Mouse (Mus musculus): Measurements from ENCODE around the gene Ssr2. TPM values are rescaled to one million over a fixed set of nuclear protein-coding genes. Genes with fewer than 3 reads are reported as not detected.

Ssr2 gene
- polyA plus RNA-seq, 1 experiment from 2014 or later: 294 TPM

GRCm38 (mm10) chr3:88622941-88623345, 47.3 kb downstream of the Ssr2 start:
- TF ChIP-seq CTCF (IDR thresholded peaks at IDR 0.05; ENCODE audit: low read depth): no peak
- WGBS: 0% methylated on average over 5 of the region's 6 CpGs
- DNase-seq (ENCODE audit: low spot score): peak; percentile 86
- Histone ChIP-seq H3K4me2 (ENCODE audit: low read length) (peak overlapping the region; percentile 69), H3K36me3 (ENCODE audit: insufficient read depth, low read length) (no peaks in the 10 kb centered on the region), H3K4me1 (replicated peaks; ENCODE audit: insufficient read depth, low read length) (peaks cover 43% of the 10 kb centered on the region), H3K27me3 (ENCODE audit: insufficient read depth, low read length) (no peaks in the 10 kb centered on the region), H3K27ac (peak overlapping the region; percentile 98), H3K9me3 (replicated peaks; ENCODE audit: low read length) (no peaks in the 10 kb centered on the region), H3K9ac (ENCODE audit: low read depth, low read length) (peak overlapping the region; percentile 86), H3K4me3 (replicated peaks; ENCODE audit: low read depth, low read length) (peak overlapping the region; percentile 72)
- ATAC-seq (replicated peaks; ENCODE audit: low FRiP score, low read depth): no peak

GRCm38 (mm10) chr3:88623346-88624135, 47.9 kb downstream of the Ssr2 start:
- Histone ChIP-seq H3K4me1 (replicated peaks; ENCODE audit: insufficient read depth, low read length) (peaks cover 41% of the 10 kb centered on the region), H3K9me3 (replicated peaks; ENCODE audit: low read length) (no peaks in the 10 kb centered on the region)
- TF ChIP-seq CTCF (IDR thresholded peaks at IDR 0.05; ENCODE audit: low read depth): no peak

GRCm38 (mm10) chr3:88624324-88624723, 48.6 kb downstream of the Ssr2 start:
- peak overlapping the region; percentile 98 for H3K27ac ChIP-seq
- no peak for TF ChIP-seq CTCF (IDR thresholded peaks at IDR 0.05; ENCODE audit: low read depth)
- H3K4me1 ChIP-seq (replicated peaks; ENCODE audit: insufficient read depth, low read length): peaks cover 46% of the 10 kb centered on the region
- 0 out of 2 replicates have a peak, but pooled peaks cover 4% of the 10 kb centered on the region for H3K36me3 ChIP-seq (ENCODE audit: insufficient read depth, low read length)
- H3K4me2 ChIP-seq (ENCODE audit: low read length): peak overlapping the region; percentile 69
- H3K9me3 ChIP-seq (replicated peaks; ENCODE audit: low read length): no peaks in the 10 kb centered on the region
- H3K4me3 ChIP-seq (replicated peaks; ENCODE audit: low read depth, low read length): peak overlapping the region; percentile 72; the same call in 1 of the 2 replicates
- no peak for DNase-seq (ENCODE audit: low spot score)
- peak overlapping the region; percentile 86; the same call in 1 of the 2 replicates for H3K9ac ChIP-seq (ENCODE audit: low read depth, low read length)
- no peak for ATAC-seq (replicated peaks; ENCODE audit: low FRiP score, low read depth)
- 12% methylated on average over 4 of the region's 4 CpGs for WGBS
- H3K27me3 ChIP-seq (ENCODE audit: insufficient read depth, low read length): no peaks in the 10 kb centered on the region

More at GRCm38 (mm10) chr3:88623346-88624135, 47.9 kb downstream of the Ssr2 start:
- H3K4me3 ChIP-seq (replicated peaks; ENCODE audit: low read depth, low read length): peak overlapping the region; percentile 72
- DNase-seq (ENCODE audit: low spot score) (peak; percentile 72), ATAC-seq (replicated peaks; ENCODE audit: low FRiP score, low read depth) (no peak)
- H3K9ac ChIP-seq (ENCODE audit: low read depth, low read length): peak overlapping the region; percentile 86
- no peaks in the 10 kb centered on the region for H3K36me3 ChIP-seq (ENCODE audit: insufficient read depth, low read length)
- H3K27me3 ChIP-seq (ENCODE audit: insufficient read depth, low read length): no peaks in the 10 kb centered on the region
- peak overlapping the region; percentile 98 for H3K27ac ChIP-seq
- WGBS: 4% methylated on average over 15 of the region's 15 CpGs
- H3K4me2 ChIP-seq (ENCODE audit: low read length): peak overlapping the region; percentile 69

- Histone ChIP-seq H3K36me3 (ENCODE audit: insufficient read depth, low read length) (peaks cover 11% of the 10 kb centered on the region), H3K9ac (ENCODE audit: low read depth, low read length) (peak overlapping the region; percentile 86; the same call in 1 of the 2 replicates), H3K4me1 (replicated peaks; ENCODE audit: insufficient read depth, low read length) (peaks cover 45% of the 10 kb centered on the region), H3K27ac (peak overlapping the region; percentile 98), H3K4me3 (replicated peaks; ENCODE audit: low read depth, low read length) (no peak overlapping the region), H3K27me3 (ENCODE audit: insufficient read depth, low read length) (no peaks in the 10 kb centered on the region), H3K9me3 (replicated peaks; ENCODE audit: low read length) (no peaks in the 10 kb centered on the region), H3K4me2 (ENCODE audit: low read length) (peak overlapping the region; percentile 69)
- no peak for ATAC-seq (replicated peaks; ENCODE audit: low FRiP score, low read depth)
- TF ChIP-seq CTCF (IDR thresholded peaks at IDR 0.05; ENCODE audit: low read depth): no peak
- 20% methylated on average over 2 of the region's 2 CpGs for WGBS
- DNase-seq (ENCODE audit: low spot score): no peak
These were observed 49.3 kb downstream of the Ssr2 start for GRCm38 (mm10) chr3:88624951-88625350.

- H3K27ac ChIP-seq: no peak overlapping the region
- TF ChIP-seq CTCF (IDR thresholded peaks at IDR 0.05; ENCODE audit: low read depth): no peak
- ATAC-seq (replicated peaks; ENCODE audit: low FRiP score, low read depth) (no peak), DNase-seq (ENCODE audit: low spot score) (no peak)
- H3K9me3 ChIP-seq (replicated peaks; ENCODE audit: low read length): no peaks in the 10 kb centered on the region
- peaks cover 16% of the 10 kb centered on the region for H3K36me3 ChIP-seq (ENCODE audit: insufficient read depth, low read length)
- 77% methylated on average over 7 of the region's 7 CpGs for WGBS
- H3K9ac ChIP-seq (ENCODE audit: low read depth, low read length): no peak overlapping the region
- peaks cover 39% of the 10 kb centered on the region for H3K4me1 ChIP-seq (replicated peaks; ENCODE audit: insufficient read depth, low read length)
- H3K4me3 ChIP-seq (replicated peaks; ENCODE audit: low read depth, low read length): no peak overlapping the region
- H3K4me2 ChIP-seq (ENCODE audit: low read length): no peak overlapping the region
- H3K27me3 ChIP-seq (ENCODE audit: insufficient read depth, low read length): no peaks in the 10 kb centered on the region
These were observed 49.9 kb downstream of the Ssr2 start for GRCm38 (mm10) chr3:88625531-88625930.

GRCm38 (mm10) chr3:88626316-88626715, 50.6 kb downstream of the Ssr2 start:
- no peak for TF ChIP-seq CTCF (IDR thresholded peaks at IDR 0.05; ENCODE audit: low read depth)
- Histone ChIP-seq H3K4me1 (replicated peaks; ENCODE audit: insufficient read depth, low read length) (peaks cover 38% of the 10 kb centered on the region), H3K4me2 (ENCODE audit: low read length) (no peak overlapping the region), H3K9ac (ENCODE audit: low read depth, low read length) (no peak overlapping the region), H3K27ac (0 out of 2 replicates have a peak overlapping the region, but pooled peaks have one; percentile 21), H3K36me3 (ENCODE audit: insufficient read depth, low read length) (peaks cover 16% of the 10 kb centered on the region), H3K27me3 (ENCODE audit: insufficient read depth, low read length) (no peaks in the 10 kb centered on the region), H3K9me3 (replicated peaks; ENCODE audit: low read length) (no peaks in the 10 kb centered on the region), H3K4me3 (replicated peaks; ENCODE audit: low read depth, low read length) (no peak overlapping the region)
- ATAC-seq (replicated peaks; ENCODE audit: low FRiP score, low read depth): no peak
- WGBS: 50% methylated on average over 7 of the region's 7 CpGs
- no peak for DNase-seq (ENCODE audit: low spot score)
